Comparison of ENCODE assay signal across 8 mouse cellular contexts in genomic region chr17:46644916-46645475, GRCm38 (mm10). TPM values are rescaled to one million over a fixed set of nuclear protein-coding genes. Genes with fewer than 3 reads are reported as not detected.
A peak's percentile ranks its signal among the peaks of the same experiment; 100 is the strongest.
DNase-seq lines count a peak whose midpoint lies in the region; ATAC-seq lines count a peak whose summit lies in the region.

No protein-coding gene starts in this region.

- 14% methylated on average over 10 of the region's 11 CpGs for WGBS in neural tube, embryonic 11.5 days
- WGBS in heart, embryonic 13.5 days, result 5% methylated on average over 11 of the region's 11 CpGs

- no peak for DNase-seq in neural tube, embryonic 11.5 days (ENCODE audit: low spot score)
- no peak for DNase-seq in neural tube, embryonic 10.5 days (ENCODE audit: extremely low spot score, low spot score)
- DNase-seq in cerebellum, adult 8-10 months, result peak; percentile 61
- DNase-seq in kidney, postnatal 10 days, result peak; percentile 87
- DNase-seq in lung, postnatal 36 days, result peak; percentile 88
- peak; percentile 54 for DNase-seq in urinary bladder, postnatal 25 days (ENCODE audit: low spot score)
- DNase-seq in layer of hippocampus, adult 18-20 months (ENCODE audit: low spot score in 2 of 2), result no peak

- peak overlapping the region; percentile 81 for H3K4me3 ChIP-seq in neural tube, embryonic 11.5 days (ENCODE audit: low read depth, low read length)
- H3K4me3 ChIP-seq in heart, embryonic 13.5 days, result peak overlapping the region; percentile 80

- H3K27me3 ChIP-seq in neural tube, embryonic 11.5 days (ENCODE audit: control insufficient read depth, insufficient read depth, low read length), result no peaks in the 10 kb centered on the region
- no peaks in the 10 kb centered on the region for H3K27me3 ChIP-seq in heart, embryonic 13.5 days (replicated peaks)

- H3K36me3 ChIP-seq in neural tube, embryonic 11.5 days (ENCODE audit: control insufficient read depth, insufficient read depth, low read length), result peaks cover 4% of the 10 kb centered on the region
- H3K36me3 ChIP-seq in heart, embryonic 13.5 days, result peaks cover 54% of the 10 kb centered on the region

- H3K27ac ChIP-seq in neural tube, embryonic 11.5 days (ENCODE audit: low read depth, low read length), result no peak overlapping the region
- peak overlapping the region; percentile 87 for H3K27ac ChIP-seq in heart, embryonic 13.5 days (replicated peaks)

- ATAC-seq in neural tube, embryonic 11.5 days (ENCODE audit: insufficient read depth, low FRiP score, low TSS enrichment), result no peak
- peak; percentile 6; the same call in 1 of the 2 replicates for ATAC-seq in heart, embryonic 13.5 days (ENCODE audit: extremely low read depth, insufficient number of reproducible peaks, low FRiP score, low TSS enrichment)

- peak overlapping the region; percentile 45 for H3K9ac ChIP-seq in neural tube, embryonic 11.5 days (ENCODE audit: low read length)
- peak overlapping the region; percentile 89 for H3K9ac ChIP-seq in heart, embryonic 13.5 days

- H3K4me1 ChIP-seq in neural tube, embryonic 11.5 days (ENCODE audit: control insufficient read depth, insufficient read depth, low read length), result peaks cover 17% of the 10 kb centered on the region
- H3K4me1 ChIP-seq in heart, embryonic 13.5 days, result peaks cover 32% of the 10 kb centered on the region

- H3K4me2 ChIP-seq in neural tube, embryonic 11.5 days (ENCODE audit: low read depth), result peak overlapping the region; percentile 81
- peak overlapping the region; percentile 97 for H3K4me2 ChIP-seq in heart, embryonic 13.5 days

- H3K9me3 ChIP-seq in neural tube, embryonic 11.5 days (ENCODE audit: control insufficient read depth, low read length), result no peaks in the 10 kb centered on the region
- no peaks in the 10 kb centered on the region for H3K9me3 ChIP-seq in heart, embryonic 13.5 days

RNA-seq across cellular contexts. Expression of gene Klc4, which starts 0.8 kb away (rescaled TPM):
- 36.4 and 38.4 TPM in 2 replicates for polyA plus RNA-seq in neural tube, embryonic 11.5 days (2014; fragmentation: Nextera tagmentation; extraction: Ambion mirVana)
- 18.6 and 20.5 TPM in 2 replicates for polyA plus RNA-seq in heart, embryonic 13.5 days (2015; fragmentation: Nextera tagmentation; extraction: Ambion mirVana)
- total RNA-seq in layer of hippocampus, adult 18-20 months (2021), result 10 to 100 TPM; 22.4 to 22.6 TPM

RNA-seq across cellular contexts. Expression of gene Mrpl2, which starts 1.0 kb away (rescaled TPM):
- polyA plus RNA-seq in neural tube, embryonic 11.5 days (2014; fragmentation: Nextera tagmentation; extraction: Ambion mirVana), result 104 and 113 TPM in 2 replicates
- 98.0 and 111 TPM in 2 replicates for polyA plus RNA-seq in heart, embryonic 13.5 days (2015; fragmentation: Nextera tagmentation; extraction: Ambion mirVana)
- total RNA-seq in layer of hippocampus, adult 18-20 months (2021), result 10 to 100 TPM; 53.1 to 60.7 TPM

RNA-seq across cellular contexts. Expression of gene Cul7, which starts 5.1 kb away (rescaled TPM):
- 31.7 and 37.0 TPM in 2 replicates for polyA plus RNA-seq in neural tube, embryonic 11.5 days (2014; fragmentation: Nextera tagmentation; extraction: Ambion mirVana)
- 41.1 and 41.4 TPM in 2 replicates for polyA plus RNA-seq in heart, embryonic 13.5 days (2015; fragmentation: Nextera tagmentation; extraction: Ambion mirVana)
- 10 to 100 TPM; 18.9 to 20.2 TPM for total RNA-seq in layer of hippocampus, adult 18-20 months (2021)

RNA-seq across cellular contexts. Expression of gene Ptk7, which starts 15.7 kb away (rescaled TPM):
- 32.9 and 35.8 TPM in 2 replicates for polyA plus RNA-seq in neural tube, embryonic 11.5 days (2014; fragmentation: Nextera tagmentation; extraction: Ambion mirVana)
- 49.3 and 52.6 TPM in 2 replicates for polyA plus RNA-seq in heart, embryonic 13.5 days (2015; fragmentation: Nextera tagmentation; extraction: Ambion mirVana)
- 1 to 10 TPM; 8.0 to 9.0 TPM for total RNA-seq in layer of hippocampus, adult 18-20 months (2021)

RNA-seq across cellular contexts. Expression of gene Rrp36, which starts 29.2 kb away (rescaled TPM):
- 49.8 and 53.5 TPM in 2 replicates for polyA plus RNA-seq in neural tube, embryonic 11.5 days (2014; fragmentation: Nextera tagmentation; extraction: Ambion mirVana)
- 37.6 and 40.3 TPM in 2 replicates for polyA plus RNA-seq in heart, embryonic 13.5 days (2015; fragmentation: Nextera tagmentation; extraction: Ambion mirVana)
- 10 to 100 TPM; 17.2 to 19.7 TPM for total RNA-seq in layer of hippocampus, adult 18-20 months (2021)

Comparison
In these comparisons a context has a peak if more than half of its experiments do, and no peak if none do; other contexts are left out.
1. DNase-seq: peak in cerebellum, adult 8-10 months (single experiment), kidney, postnatal 10 days (single experiment), lung, postnatal 36 days (single experiment) and urinary bladder, postnatal 25 days (single experiment); none in neural tube, embryonic 11.5 days (single experiment), neural tube, embryonic 10.5 days (single experiment) and layer of hippocampus, adult 18-20 months (0 of 2).